Mouse (Mus musculus) 3134 (cell line): Measurements from ENCODE around the gene Pcgf3.

ENCODE experiments used
- DNase-seq: peaks from one replicate; pipeline ENCODE4 v3.0.0-alpha.2; 2011; ENCODE audit warnings: low spot score; ENCODE audit not compliant: insufficient read length; ENCODE audit errors: extremely low read depth

Gene Pcgf3

GRCm38 (mm10) chr5:108461082-108462065 lies at the start of gene Pcgf3:
Pcgf3 (plus strand) TSS chr5:108461232.
- DNase-seq: peak; percentile 92

DNA sequence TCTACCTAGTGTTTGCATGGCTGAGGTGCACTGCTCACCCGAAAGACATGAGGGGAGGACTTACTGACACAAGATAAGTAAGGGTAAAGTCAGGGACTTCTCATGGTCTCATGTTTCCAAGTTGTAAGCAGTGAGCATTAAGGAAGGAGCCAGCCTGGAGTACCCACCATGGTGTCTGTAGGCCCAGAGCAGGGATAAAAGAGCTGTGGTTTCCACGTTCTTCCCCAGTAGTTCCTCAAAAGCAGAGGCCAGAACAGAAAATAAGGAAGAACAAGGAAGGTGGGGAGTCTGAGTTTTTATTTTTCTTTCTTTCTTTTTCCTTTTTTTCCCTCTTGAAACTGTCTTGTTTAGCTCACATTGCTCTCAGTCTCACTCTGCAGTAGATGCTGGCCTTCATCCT lies 46.3 kb upstream of the Pcgf3 start:
- DNase-seq: no peak

DNA sequence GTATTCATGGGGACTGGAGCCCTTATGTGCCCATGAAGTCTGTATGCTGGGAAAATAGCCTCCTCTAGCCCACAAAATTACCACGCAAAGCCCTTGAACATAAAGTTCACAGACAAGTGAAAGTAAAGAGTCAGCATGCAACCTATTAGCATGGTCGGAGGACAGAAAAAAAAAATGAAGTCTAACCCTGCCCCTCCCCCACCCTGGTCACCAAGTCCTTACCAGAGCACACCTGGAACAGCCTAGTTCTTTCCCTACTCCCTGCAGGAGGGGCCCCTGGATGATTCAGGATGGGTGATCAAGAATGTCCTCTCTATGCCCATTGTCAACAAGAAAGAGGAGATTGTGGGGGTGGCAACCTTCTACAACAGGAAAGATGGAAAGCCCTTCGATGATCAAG lies 38.3 kb upstream of the Pcgf3 start:
- no peak for DNase-seq

DNA sequence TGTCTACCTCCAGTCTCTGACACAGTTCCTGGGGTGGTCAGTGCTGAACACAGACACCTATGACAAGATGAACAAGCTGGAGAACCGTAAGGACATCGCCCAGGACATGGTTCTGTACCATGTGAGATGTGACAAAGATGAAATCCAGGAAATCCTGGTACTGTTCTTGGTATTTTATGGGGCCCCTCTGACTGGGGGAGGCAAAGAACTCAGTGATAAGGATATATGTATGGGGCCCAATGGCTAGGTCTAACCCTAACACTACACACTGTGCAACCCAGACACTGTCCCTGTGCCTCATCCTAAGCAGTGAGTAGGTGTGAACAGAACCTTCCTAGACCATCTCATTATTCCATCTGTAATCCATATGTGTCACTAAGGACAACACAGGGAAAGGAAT lies 37.6 kb upstream of the Pcgf3 start:
- DNase-seq: no peak

GRCm38 (mm10) chr5:108427186-108427585 lies 33.8 kb upstream of the Pcgf3 start:
- no peak for DNase-seq

DNA sequence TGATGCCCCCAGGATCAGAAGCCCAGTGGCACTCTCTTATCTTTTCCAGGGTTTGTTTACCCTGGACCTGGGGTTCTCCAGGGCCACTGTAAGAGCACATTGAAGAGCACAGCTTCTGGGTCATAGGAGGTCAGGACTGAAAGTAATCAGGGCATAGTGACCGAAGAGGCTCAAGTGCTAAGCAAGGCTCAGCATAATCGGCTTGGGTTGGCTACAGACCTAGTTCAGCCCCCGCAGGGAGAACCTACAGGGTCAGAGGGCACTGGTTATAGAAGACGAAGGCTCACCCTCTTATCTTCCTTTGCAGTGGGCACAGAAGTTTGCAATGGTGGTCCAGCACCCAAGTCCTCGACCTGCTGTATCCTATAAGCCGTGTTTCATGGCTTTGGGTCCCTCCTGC lies 29.8 kb upstream of the Pcgf3 start:
- no peak for DNase-seq

GRCm38 (mm10) chr5:108433804-108434587 lies 27.0 kb upstream of the Pcgf3 start, which contains the start of gene Atp5k:
Atp5k (minus strand) TSS chr5:108434448.
- peak; percentile 86 for DNase-seq

DNA sequence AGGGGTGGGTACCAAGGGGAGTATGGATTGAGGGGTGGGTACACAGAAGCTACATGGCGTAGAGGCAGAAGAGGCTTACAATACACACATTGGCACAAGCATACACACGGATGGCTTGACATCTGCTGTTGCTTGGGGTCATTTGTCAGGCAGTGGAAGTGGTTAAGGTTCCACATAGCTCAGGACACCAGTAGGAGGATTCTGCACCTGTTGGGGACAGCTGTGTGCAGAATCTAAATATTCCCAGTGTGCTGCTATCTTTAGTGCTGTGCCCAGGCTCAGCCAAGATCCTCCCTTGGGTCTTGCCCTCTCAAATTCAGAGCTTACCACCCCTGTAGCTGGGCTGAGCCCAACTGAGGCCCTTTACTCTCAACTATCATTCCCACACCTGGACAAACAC lies 24.9 kb upstream of the Pcgf3 start:
- no peak for DNase-seq

DNA sequence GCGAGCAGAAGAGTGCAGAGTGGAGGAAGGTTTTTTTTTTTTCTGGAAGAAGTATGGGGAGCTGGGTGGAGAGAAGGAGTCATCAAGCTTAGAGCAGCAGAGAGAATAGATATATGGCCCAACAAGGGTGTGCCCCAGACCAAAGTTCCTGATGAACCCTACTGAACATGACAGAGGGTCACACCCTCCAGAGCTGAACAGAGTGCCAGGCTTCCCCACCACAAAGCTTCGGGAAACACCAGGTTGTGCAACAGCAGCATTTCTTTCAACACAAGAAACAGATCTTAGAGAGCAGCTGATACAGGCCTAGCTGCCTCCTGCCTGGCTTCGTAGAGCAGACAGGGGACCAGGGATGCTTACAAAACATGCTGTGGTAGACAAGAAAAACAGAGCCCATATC lies 14.1 kb upstream of the Pcgf3 start:
- no peak for DNase-seq

GRCm38 (mm10) chr5:108447857-108448256 lies 13.2 kb upstream of the Pcgf3 start:
- no peak for DNase-seq

DNA sequence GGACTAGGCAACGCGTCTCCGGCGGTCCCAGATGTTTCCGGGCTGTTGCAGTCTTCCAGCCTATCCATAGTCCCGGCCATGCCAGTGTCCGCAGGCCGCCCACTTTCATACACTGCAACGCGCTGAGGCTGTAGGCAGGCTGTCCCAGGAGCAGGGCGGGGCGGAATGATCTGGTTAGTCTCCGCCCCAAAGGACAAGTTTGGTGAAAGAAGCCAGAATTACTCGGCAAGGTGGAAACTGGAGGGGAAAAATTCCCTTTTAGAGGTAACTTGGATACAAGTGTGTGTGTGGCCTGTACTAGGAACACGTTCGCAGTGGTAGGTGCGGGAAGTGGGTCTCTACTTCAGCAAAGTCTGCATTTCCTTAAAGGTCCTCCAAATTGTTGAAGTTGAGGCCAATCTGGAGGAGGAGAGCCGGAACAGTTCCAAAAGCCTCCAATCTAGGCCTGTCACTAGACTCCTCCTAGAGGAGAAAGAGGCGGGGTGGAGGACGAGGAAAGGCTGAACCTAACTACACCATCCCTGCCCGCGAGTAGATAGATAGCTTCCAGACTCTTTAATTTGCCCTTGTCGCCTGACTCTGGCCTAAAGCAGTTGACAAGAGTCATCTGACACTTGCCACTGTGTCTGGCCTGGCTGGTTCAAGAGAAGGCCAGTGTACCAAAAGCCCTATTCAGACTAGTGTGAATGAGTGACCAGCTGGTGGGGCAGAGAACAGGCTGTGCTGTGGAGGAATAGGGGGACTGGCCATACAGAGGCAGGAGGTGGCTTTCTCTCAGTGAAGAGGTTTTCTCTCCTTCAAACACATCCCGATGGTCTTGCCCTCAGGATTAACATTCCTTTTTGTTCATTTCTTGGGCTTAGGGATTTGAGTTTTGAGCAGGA lies 12.0 kb upstream of the Pcgf3 start, which contains the start of gene Mfsd7a:
Gene Mfsd7a, minus strand, starts transcription at position 107 of the 884 bp plus-strand sequence.
- peak; percentile 71 for DNase-seq

- no peak for DNase-seq
Observed at GRCm38 (mm10) chr5:108450837-108451540, 10.0 kb upstream of the Pcgf3 start.

GRCm38 (mm10) chr5:108451611-108452010 lies 9.4 kb upstream of the Pcgf3 start:
- no peak for DNase-seq

DNA sequence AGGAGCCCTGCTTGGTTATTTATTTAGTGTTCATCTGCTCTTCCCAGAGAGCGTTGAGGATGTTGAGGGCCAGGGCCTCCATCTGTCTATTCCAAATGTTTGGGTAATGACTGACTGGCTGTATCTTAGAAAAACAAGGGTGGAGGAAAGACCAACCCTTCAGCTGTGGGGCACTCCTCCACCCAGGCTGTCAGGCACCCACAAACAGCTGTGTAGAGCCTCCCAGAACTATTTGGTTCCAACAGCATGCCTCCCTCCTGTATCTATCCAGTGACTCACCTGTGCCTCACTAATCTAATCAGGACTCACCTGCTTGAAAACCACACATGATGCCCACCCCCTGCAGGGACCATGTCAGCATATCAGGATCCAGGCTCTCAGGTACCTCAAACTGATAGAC lies 8.6 kb upstream of the Pcgf3 start:
- no peak for DNase-seq

DNA sequence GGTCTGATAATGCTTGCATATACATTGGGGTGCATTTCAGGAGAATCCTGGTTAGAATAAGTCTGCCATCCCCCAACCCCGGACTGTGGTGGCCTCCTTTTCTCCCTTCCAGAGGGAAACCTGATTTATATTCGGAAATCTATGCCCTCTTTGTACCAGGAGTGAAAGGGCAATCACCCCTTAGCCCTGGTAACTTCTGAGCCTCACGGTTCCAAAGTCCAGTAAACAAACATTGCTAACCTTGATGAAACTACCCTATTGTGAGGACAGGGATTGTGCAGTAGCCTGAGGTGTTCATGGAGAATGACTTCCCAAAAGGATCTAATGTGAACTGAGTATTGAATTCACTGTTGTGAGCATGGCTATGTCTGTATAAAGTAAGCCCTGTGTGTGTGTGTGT lies 6.9 kb upstream of the Pcgf3 start:
- DNase-seq: no peak

- no peak for DNase-seq
Observed at GRCm38 (mm10) chr5:108458706-108459105, 2.3 kb upstream of the Pcgf3 start.

DNA sequence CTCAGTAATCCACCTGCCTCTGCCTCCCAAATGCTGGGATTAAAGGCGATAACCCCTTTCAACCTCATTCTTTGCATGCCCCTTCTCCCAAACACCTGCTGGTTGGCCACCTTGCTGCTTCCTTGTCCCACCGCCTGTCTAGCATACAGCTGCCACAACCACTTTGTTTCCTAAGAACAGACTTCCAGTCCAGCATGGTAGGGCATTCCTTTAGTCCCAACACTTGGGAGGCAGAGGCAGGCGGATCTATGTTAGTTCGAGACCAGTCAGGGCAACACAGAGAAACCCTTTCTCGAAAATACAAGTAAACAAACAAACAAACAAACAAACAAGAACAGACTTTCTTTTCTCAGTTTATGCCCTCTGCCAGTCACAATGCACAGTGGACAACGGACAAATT lies 571 bp upstream of the Pcgf3 start:
- no peak for DNase-seq

DNA sequence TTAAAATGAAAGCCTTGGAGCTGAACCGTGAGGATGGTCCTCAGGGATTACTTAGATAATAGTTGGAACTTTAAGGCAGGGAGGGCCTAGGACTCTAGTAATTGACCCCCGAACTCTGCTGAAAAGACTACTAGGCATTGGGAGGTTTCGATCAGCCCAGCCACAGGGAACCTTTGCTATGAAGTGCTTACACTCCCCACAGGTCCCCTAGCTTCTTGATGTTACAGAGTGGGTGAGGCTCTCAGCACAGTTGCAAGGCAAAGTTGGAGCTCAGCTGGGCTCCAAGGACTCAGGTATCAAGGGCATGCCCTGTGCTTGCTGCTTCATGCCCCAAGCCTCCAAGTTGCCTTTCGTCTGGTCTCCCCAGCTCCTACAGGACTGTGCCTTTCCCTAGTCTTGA lies 1.4 kb downstream of the Pcgf3 start:
- DNase-seq: no peak

GRCm38 (mm10) chr5:108465131-108465891 lies 4.3 kb downstream of the Pcgf3 start:
- no peak for DNase-seq
